Mouse (Mus musculus): ENCODE measurements around the gene Maco1. TPM values are rescaled to one million over a fixed set of nuclear protein-coding genes. Genes with fewer than 3 reads are reported as not detected.

The Maco1 gene
- polyA plus RNA-seq, 1 experiment, result 47.7 TPM

- Histone ChIP-seq H3K27me3 (ENCODE audit: control insufficient read depth, insufficient read depth, low read length) (no peaks in the 10 kb centered on the region), H3K4me1 (ENCODE audit: control insufficient read depth, insufficient read depth, low read length) (no peaks in the 10 kb centered on the region), H3K4me3 (replicated peaks; ENCODE audit: insufficient read depth, low read depth, low read length) (no peak overlapping the region), H3K27ac (ENCODE audit: insufficient read depth, low read length) (no peak overlapping the region)
- no peak for DNase-seq
- TF ChIP-seq CTCF (IDR thresholded peaks at IDR 0.05; ENCODE audit: borderline replicate concordance, insufficient read depth, low read depth, low read length), result no peak
- no peak for TF ChIP-seq POLR2A (IDR thresholded peaks at IDR 0.05; ENCODE audit: borderline replicate concordance, insufficient read depth, low read length)
- 88% methylated on average over 4 of the region's 4 CpGs for WGBS
Measured at GRCm38 (mm10) chr4:134858494-134858893, 5.3 kb upstream of the Maco1 start.

DNA sequence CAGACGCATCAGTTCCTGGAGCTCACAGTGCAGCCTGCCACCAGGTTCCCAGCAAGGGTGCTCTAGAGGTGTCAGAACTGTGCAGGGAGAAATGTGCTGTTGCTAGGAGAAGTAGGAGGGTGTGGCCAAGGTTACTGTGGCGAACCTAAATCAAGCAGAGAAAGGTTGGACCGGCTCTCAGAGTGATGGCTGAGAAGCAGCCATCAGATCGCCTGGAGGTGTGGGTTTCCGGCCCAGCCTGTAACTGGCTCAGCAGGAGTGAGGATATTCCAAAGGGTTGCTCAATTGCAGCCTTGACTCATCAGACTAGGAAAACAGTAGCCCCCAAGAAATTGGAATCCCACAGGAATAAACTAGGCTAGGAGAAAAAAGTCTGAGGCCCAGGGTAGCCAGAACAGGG, 3.4 kb upstream of the Maco1 start:
- Histone ChIP-seq H3K4me1 (ENCODE audit: control insufficient read depth, insufficient read depth, low read length) (no peaks in the 10 kb centered on the region), H3K27ac (ENCODE audit: insufficient read depth, low read length) (no peak overlapping the region), H3K4me3 (replicated peaks; ENCODE audit: insufficient read depth, low read depth, low read length) (no peak overlapping the region), H3K27me3 (ENCODE audit: control insufficient read depth, insufficient read depth, low read length) (no peaks in the 10 kb centered on the region)
- 60% methylated on average over 5 of the region's 5 CpGs for WGBS
- DNase-seq, result no peak
- no peak for TF ChIP-seq POLR2A (IDR thresholded peaks at IDR 0.05; ENCODE audit: borderline replicate concordance, insufficient read depth, low read length)
- TF ChIP-seq CTCF (IDR thresholded peaks at IDR 0.05; ENCODE audit: borderline replicate concordance, insufficient read depth, low read depth, low read length), result no peak

GRCm38 (mm10) chr4:134856056-134856455, 2.9 kb upstream of the Maco1 start:
- TF ChIP-seq CTCF (IDR thresholded peaks at IDR 0.05; ENCODE audit: borderline replicate concordance, insufficient read depth, low read depth, low read length) (no peak), POLR2A (IDR thresholded peaks at IDR 0.05; ENCODE audit: borderline replicate concordance, insufficient read depth, low read length) (no peak)
- 73% methylated on average over 5 of the region's 5 CpGs for WGBS
- no peak overlapping the region for H3K27ac ChIP-seq (ENCODE audit: insufficient read depth, low read length)
- no peaks in the 10 kb centered on the region for H3K27me3 ChIP-seq (ENCODE audit: control insufficient read depth, insufficient read depth, low read length)
- H3K4me1 ChIP-seq (ENCODE audit: control insufficient read depth, insufficient read depth, low read length), result no peaks in the 10 kb centered on the region
- H3K4me3 ChIP-seq (replicated peaks; ENCODE audit: insufficient read depth, low read depth, low read length), result no peak overlapping the region
- no peak for DNase-seq

GRCm38 (mm10) chr4:134855371-134855770, 2.2 kb upstream of the Maco1 start:
- WGBS, result 70% methylated on average over 3 of the region's 3 CpGs
- H3K4me3 ChIP-seq (replicated peaks; ENCODE audit: insufficient read depth, low read depth, low read length), result no peak overlapping the region
- TF ChIP-seq POLR2A (IDR thresholded peaks at IDR 0.05; ENCODE audit: borderline replicate concordance, insufficient read depth, low read length) (no peak), CTCF (IDR thresholded peaks at IDR 0.05; ENCODE audit: borderline replicate concordance, insufficient read depth, low read depth, low read length) (no peak)
- no peaks in the 10 kb centered on the region for H3K27me3 ChIP-seq (ENCODE audit: control insufficient read depth, insufficient read depth, low read length)
- no peak for DNase-seq
- 0 out of 2 replicates have a peak, but pooled peaks cover 2% of the 10 kb centered on the region for H3K4me1 ChIP-seq (ENCODE audit: control insufficient read depth, insufficient read depth, low read length)
- H3K27ac ChIP-seq (ENCODE audit: insufficient read depth, low read length), result no peak overlapping the region

GRCm38 (mm10) chr4:134853637-134854485, 716 bp upstream of the Maco1 start:
- 0 out of 2 replicates have a peak, but pooled peaks cover 2% of the 10 kb centered on the region for H3K4me1 ChIP-seq (ENCODE audit: control insufficient read depth, insufficient read depth, low read length)
- peak; percentile 79 for TF ChIP-seq POLR2A (IDR thresholded peaks at IDR 0.05; ENCODE audit: borderline replicate concordance, insufficient read depth, low read length)
- TF ChIP-seq CTCF (IDR thresholded peaks at IDR 0.05; ENCODE audit: borderline replicate concordance, insufficient read depth, low read depth, low read length), result no peak
- under 1% methylated on average over 90 of the region's 91 CpGs for WGBS
- H3K27me3 ChIP-seq (ENCODE audit: control insufficient read depth, insufficient read depth, low read length), result no peaks in the 10 kb centered on the region
- H3K4me3 ChIP-seq (replicated peaks; ENCODE audit: insufficient read depth, low read depth, low read length), result peak overlapping the region; percentile 84
- H3K27ac ChIP-seq (ENCODE audit: insufficient read depth, low read length), result peak overlapping the region; percentile 93
- DNase-seq, result peak; percentile 95 to 96

DNA sequence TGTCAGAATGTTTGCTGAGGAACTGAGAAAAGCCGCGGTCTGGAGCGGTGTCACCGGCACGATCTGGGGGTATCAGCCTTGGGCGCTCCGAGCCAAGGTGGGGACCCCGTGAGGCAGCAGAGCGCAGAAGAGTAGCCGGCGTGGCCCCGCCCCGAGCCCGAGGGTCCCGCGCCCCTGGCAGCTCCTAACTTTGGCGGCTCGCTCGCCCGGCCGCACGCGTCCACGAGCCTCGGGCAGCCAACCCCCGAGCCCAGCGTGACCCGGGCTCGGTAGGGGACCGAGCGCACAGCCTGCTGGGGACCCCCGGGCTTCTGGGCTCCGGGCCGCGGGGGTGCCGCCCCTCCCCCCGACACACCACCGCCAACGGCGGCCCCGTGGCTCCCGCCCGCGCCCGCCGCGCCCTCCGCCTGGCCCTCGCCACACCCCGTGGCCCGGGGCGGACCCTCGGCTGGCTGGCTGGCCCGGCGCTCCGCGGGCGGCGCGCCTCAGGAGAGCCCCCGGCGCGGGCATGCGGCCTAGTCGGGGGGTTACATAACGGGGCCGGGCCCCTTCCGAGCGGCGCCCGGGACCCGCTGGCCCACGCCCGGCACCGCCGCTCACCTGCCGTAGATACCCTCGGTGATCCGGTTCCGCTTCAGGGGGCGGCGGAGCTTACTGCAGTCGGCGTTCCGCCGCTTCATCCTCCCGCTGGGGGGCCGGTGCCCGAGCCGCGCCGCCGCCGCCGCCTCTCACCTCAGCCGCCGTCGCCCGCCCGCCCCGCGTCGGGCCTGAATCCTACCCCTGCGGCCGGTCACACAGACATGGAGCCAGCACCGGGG, 498 bp downstream of the Maco1 start:
- H3K4me3 ChIP-seq (replicated peaks; ENCODE audit: insufficient read depth, low read depth, low read length), result peak overlapping the region; percentile 71
- peak; percentile 53 to 55 for DNase-seq
- no peak for TF ChIP-seq CTCF (IDR thresholded peaks at IDR 0.05; ENCODE audit: borderline replicate concordance, insufficient read depth, low read depth, low read length)
- no peak for TF ChIP-seq POLR2A (IDR thresholded peaks at IDR 0.05; ENCODE audit: borderline replicate concordance, insufficient read depth, low read length)
- peak overlapping the region; percentile 89 for H3K27ac ChIP-seq (ENCODE audit: insufficient read depth, low read length)
- under 1% methylated on average over 96 of the region's 106 CpGs for WGBS
- H3K27me3 ChIP-seq (ENCODE audit: control insufficient read depth, insufficient read depth, low read length), result no peaks in the 10 kb centered on the region
- peaks cover 5% of the 10 kb centered on the region; the same call in 1 of the 2 replicates for H3K4me1 ChIP-seq (ENCODE audit: control insufficient read depth, insufficient read depth, low read length)

DNA sequence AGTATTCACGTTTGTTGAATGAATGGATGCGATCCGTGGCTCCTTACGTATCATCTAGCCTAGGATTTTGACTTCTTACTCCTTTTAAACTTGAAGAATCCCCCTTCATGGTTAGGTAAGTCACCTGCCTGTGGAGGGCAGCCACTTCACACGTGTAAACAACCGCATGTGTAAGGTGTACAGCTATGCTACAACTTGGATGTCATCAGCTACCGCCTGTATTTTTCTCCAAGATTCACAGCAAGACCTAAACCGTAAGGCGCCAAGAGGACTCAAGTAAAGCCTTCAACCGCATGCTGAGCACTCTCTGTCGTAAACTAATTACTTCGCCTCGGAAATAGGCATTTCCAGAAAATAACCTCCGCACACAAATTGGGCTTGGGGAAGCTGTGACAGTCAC, 1.3 kb downstream of the Maco1 start:
- 2% methylated on average over 14 of the region's 14 CpGs for WGBS
- DNase-seq, result peak; percentile 17 to 33
- no peaks in the 10 kb centered on the region for H3K27me3 ChIP-seq (ENCODE audit: control insufficient read depth, insufficient read depth, low read length)
- no peak overlapping the region for H3K27ac ChIP-seq (ENCODE audit: insufficient read depth, low read length)
- H3K4me1 ChIP-seq (ENCODE audit: control insufficient read depth, insufficient read depth, low read length), result peaks cover 5% of the 10 kb centered on the region; the same call in 1 of the 2 replicates
- no peak for TF ChIP-seq CTCF (IDR thresholded peaks at IDR 0.05; ENCODE audit: borderline replicate concordance, insufficient read depth, low read depth, low read length)
- no peak for TF ChIP-seq POLR2A (IDR thresholded peaks at IDR 0.05; ENCODE audit: borderline replicate concordance, insufficient read depth, low read length)
- H3K4me3 ChIP-seq (replicated peaks; ENCODE audit: insufficient read depth, low read depth, low read length), result peak overlapping the region; percentile 71

Measured in cerebellum, adult 2 months (tissue).